Mouse (Mus musculus) intestine, embryonic 15.5 days (tissue): Measurements from ENCODE around the gene Plcl1. TPM values are rescaled to one million over a fixed set of nuclear protein-coding genes. Genes with fewer than 3 reads are reported as not detected.

Experiments
- ATAC-seq: fragments of 200-750 bp; cut with Nextera tagmentation; 2 replicates; pipeline ENCODE4 v1.8.0; 2017; ENCODE audit warnings: moderate TSS enrichment, moderate library complexity
- H3K27ac ChIP-seq: fragments of 300-500 bp; sonication (generic); 2 replicates; pipeline ENCODE4 v1.5.1; 2015; ENCODE audit warnings: mild to moderate bottlenecking, inconsistent platforms
- H3K27me3 ChIP-seq: fragments of 300-500 bp; sonication (generic); replicated peaks from 2 replicates; pipeline ENCODE4 v1.6.1; 2015; ENCODE audit warnings: inconsistent platforms
- H3K36me3 ChIP-seq: fragments of 300-500 bp; sonication (generic); 2 replicates; pipeline ENCODE4 v1.6.1; 2015; ENCODE audit warnings: inconsistent platforms
- H3K4me1 ChIP-seq: fragments of 300-500 bp; sonication (generic); replicated peaks from 2 replicates; pipeline ENCODE4 v1.6.1; 2015; ENCODE audit warnings: inconsistent platforms
- H3K4me2 ChIP-seq: fragments of 300-500 bp; sonication (generic); replicated peaks from 2 replicates; pipeline ENCODE4 v1.6.1; 2015; ENCODE audit warnings: mild to moderate bottlenecking, inconsistent platforms
- H3K4me3 ChIP-seq: fragments of 300-500 bp; sonication (generic); replicated peaks from 2 replicates; pipeline ENCODE4 v1.5.1; 2015; ENCODE audit warnings: inconsistent platforms
- H3K9ac ChIP-seq: fragments of 300-500 bp; sonication (generic); 2 replicates; pipeline ENCODE4 v1.6.1; 2015; ENCODE audit warnings: inconsistent platforms
- H3K9me3 ChIP-seq: fragments of 300-500 bp; sonication (generic); 2 replicates; pipeline ENCODE4 v1.6.1; 2016; ENCODE audit warnings: inconsistent platforms
- WGBS: fragments of 180-500 bp; shearing (Covaris S2); methylation state at CpG from one replicate; pipeline ENCODE4 v1.1.7; 2015; 5-methylcytosine and 5-hydroxymethylcytosine counted together
- polyA plus RNA-seq: library from polyadenylated mRNA; unstranded; fragments of >200 nt; fragmentation: Nextera tagmentation; extraction: Ambion mirVana; gene quantifications from 2 replicates; pipeline ENCODE4 v1.2.1, GENCODE M21; 2015

The Plcl1 gene
- polyA plus RNA-seq, 1 experiment from 2014 or later = 1.6 TPM

GRCm38 (mm10) chr1:55661381-55661780 lies 255.7 kb downstream of the Plcl1 start:
- WGBS = 87% methylated on average over 2 of the region's 2 CpGs
- ATAC-seq = no peak

GRCm38 (mm10) chr1:55665137-55665827 lies 259.6 kb downstream of the Plcl1 start:
- no peak overlapping the region for H3K27ac ChIP-seq
- H3K9me3 ChIP-seq = no peaks in the 10 kb centered on the region
- no peak for ATAC-seq

More at GRCm38 (mm10) chr1:55661381-55661780, 255.7 kb downstream of the Plcl1 start:
- H3K4me1 ChIP-seq = no peaks in the 10 kb centered on the region
- no peak overlapping the region for H3K4me3 ChIP-seq
- no peak overlapping the region for H3K27ac ChIP-seq
- no peaks in the 10 kb centered on the region for H3K36me3 ChIP-seq
- no peak overlapping the region for H3K9ac ChIP-seq
- H3K4me2 ChIP-seq = no peak overlapping the region
- no peaks in the 10 kb centered on the region for H3K9me3 ChIP-seq
- H3K27me3 ChIP-seq = no peaks in the 10 kb centered on the region

GRCm38 (mm10) chr1:55665828-55666673 lies 260.3 kb downstream of the Plcl1 start:
- H3K9me3 ChIP-seq = no peaks in the 10 kb centered on the region
- H3K4me3 ChIP-seq = no peak overlapping the region
- no peaks in the 10 kb centered on the region for H3K4me1 ChIP-seq
- no peak overlapping the region for H3K27ac ChIP-seq
- H3K4me2 ChIP-seq = no peak overlapping the region
- H3K27me3 ChIP-seq = no peaks in the 10 kb centered on the region
- no peaks in the 10 kb centered on the region for H3K36me3 ChIP-seq
- WGBS = 50% methylated on average over 11 of the region's 11 CpGs
- ATAC-seq = no peak
- H3K9ac ChIP-seq = no peak overlapping the region

More at GRCm38 (mm10) chr1:55665137-55665827, 259.6 kb downstream of the Plcl1 start:
- Histone ChIP-seq H3K27me3 (no peaks in the 10 kb centered on the region), H3K9ac (no peak overlapping the region), H3K36me3 (no peaks in the 10 kb centered on the region), H3K4me1 (no peaks in the 10 kb centered on the region), H3K4me3 (no peak overlapping the region), H3K4me2 (no peak overlapping the region)
- WGBS = 38% methylated on average over 10 of the region's 10 CpGs

GRCm38 (mm10) chr1:55666798-55667197 lies 261.1 kb downstream of the Plcl1 start:
- Histone ChIP-seq H3K4me3 (no peak overlapping the region), H3K27ac (no peak overlapping the region), H3K9ac (no peak overlapping the region), H3K4me2 (no peak overlapping the region), H3K9me3 (no peaks in the 10 kb centered on the region), H3K27me3 (no peaks in the 10 kb centered on the region), H3K36me3 (no peaks in the 10 kb centered on the region), H3K4me1 (no peaks in the 10 kb centered on the region)
- 67% methylated on average over 5 of the region's 5 CpGs for WGBS
- no peak for ATAC-seq

GRCm38 (mm10) chr1:55668622-55669237 lies 263.0 kb downstream of the Plcl1 start:
- no peak for ATAC-seq
- Histone ChIP-seq H3K36me3 (no peaks in the 10 kb centered on the region), H3K9ac (no peak overlapping the region), H3K4me2 (no peak overlapping the region), H3K27ac (no peak overlapping the region), H3K4me1 (no peaks in the 10 kb centered on the region), H3K4me3 (no peak overlapping the region), H3K27me3 (no peaks in the 10 kb centered on the region), H3K9me3 (no peaks in the 10 kb centered on the region)
- 59% methylated on average over 4 of the region's 4 CpGs for WGBS

- Histone ChIP-seq H3K4me1 (no peaks in the 10 kb centered on the region), H3K9ac (no peak overlapping the region), H3K27ac (no peak overlapping the region), H3K4me3 (no peak overlapping the region), H3K36me3 (no peaks in the 10 kb centered on the region), H3K27me3 (no peaks in the 10 kb centered on the region), H3K4me2 (no peak overlapping the region), H3K9me3 (no peaks in the 10 kb centered on the region)
- 89% methylated on average over 3 of the region's 3 CpGs for WGBS
- ATAC-seq = no peak
Measured at GRCm38 (mm10) chr1:55682676-55683075, 277.0 kb downstream of the Plcl1 start.

- Histone ChIP-seq H3K9me3 (no peaks in the 10 kb centered on the region), H3K4me3 (no peak overlapping the region), H3K27ac (no peak overlapping the region), H3K9ac (no peak overlapping the region), H3K4me2 (no peak overlapping the region), H3K27me3 (no peaks in the 10 kb centered on the region), H3K36me3 (no peaks in the 10 kb centered on the region), H3K4me1 (no peaks in the 10 kb centered on the region)
- 78% methylated on average over 5 of the region's 5 CpGs for WGBS
- no peak for ATAC-seq
Measured at GRCm38 (mm10) chr1:55686261-55686660, 280.5 kb downstream of the Plcl1 start.

GRCm38 (mm10) chr1:55693636-55694220 lies 288.0 kb downstream of the Plcl1 start:
- H3K9ac ChIP-seq = no peak overlapping the region
- no peak overlapping the region for H3K4me2 ChIP-seq
- no peak for ATAC-seq
- H3K4me1 ChIP-seq = no peaks in the 10 kb centered on the region
- WGBS = 83% methylated on average over 10 of the region's 10 CpGs
- H3K4me3 ChIP-seq = no peak overlapping the region
- H3K36me3 ChIP-seq = no peaks in the 10 kb centered on the region
- no peaks in the 10 kb centered on the region for H3K27me3 ChIP-seq
- H3K9me3 ChIP-seq = no peaks in the 10 kb centered on the region
- no peak overlapping the region for H3K27ac ChIP-seq

GRCm38 (mm10) chr1:55696206-55696605 lies 290.5 kb downstream of the Plcl1 start:
- Histone ChIP-seq H3K9me3 (no peaks in the 10 kb centered on the region), H3K27ac (no peak overlapping the region), H3K9ac (no peak overlapping the region), H3K4me3 (no peak overlapping the region), H3K4me2 (no peak overlapping the region), H3K27me3 (no peaks in the 10 kb centered on the region), H3K36me3 (no peaks in the 10 kb centered on the region), H3K4me1 (no peaks in the 10 kb centered on the region)
- 94% methylated on average over 5 of the region's 5 CpGs for WGBS
- no peak for ATAC-seq

- no peaks in the 10 kb centered on the region for H3K27me3 ChIP-seq
Measured at GRCm38 (mm10) chr1:55699393-55699970, 293.8 kb downstream of the Plcl1 start.

GRCm38 (mm10) chr1:55700016-55700415 lies 294.3 kb downstream of the Plcl1 start:
- WGBS = 85% methylated on average over 1 of the region's 1 CpGs

More at GRCm38 (mm10) chr1:55699393-55699970, 293.8 kb downstream of the Plcl1 start:
- Histone ChIP-seq H3K9ac (no peak overlapping the region), H3K36me3 (no peaks in the 10 kb centered on the region), H3K9me3 (no peaks in the 10 kb centered on the region), H3K4me1 (no peaks in the 10 kb centered on the region), H3K27ac (no peak overlapping the region), H3K4me2 (no peak overlapping the region), H3K4me3 (no peak overlapping the region)
- no peak for ATAC-seq
- 81% methylated on average over 3 of the region's 3 CpGs for WGBS

GRCm38 (mm10) chr1:55700726-55701125 lies 295.0 kb downstream of the Plcl1 start:
- 69% methylated on average over 6 of the region's 6 CpGs for WGBS
- H3K9ac ChIP-seq = no peak overlapping the region

More at GRCm38 (mm10) chr1:55700016-55700415, 294.3 kb downstream of the Plcl1 start:
- no peak for ATAC-seq
- Histone ChIP-seq H3K4me3 (no peak overlapping the region), H3K36me3 (no peaks in the 10 kb centered on the region), H3K9ac (no peak overlapping the region), H3K27me3 (no peaks in the 10 kb centered on the region), H3K9me3 (no peaks in the 10 kb centered on the region), H3K4me1 (no peaks in the 10 kb centered on the region), H3K4me2 (no peak overlapping the region), H3K27ac (no peak overlapping the region)

More at GRCm38 (mm10) chr1:55700726-55701125, 295.0 kb downstream of the Plcl1 start:
- Histone ChIP-seq H3K27me3 (no peaks in the 10 kb centered on the region), H3K9me3 (no peaks in the 10 kb centered on the region), H3K36me3 (no peaks in the 10 kb centered on the region), H3K4me2 (no peak overlapping the region), H3K4me1 (no peaks in the 10 kb centered on the region), H3K27ac (no peak overlapping the region), H3K4me3 (no peak overlapping the region)
- no peak for ATAC-seq
